Mouse (Mus musculus) liver, embryonic 16.5 days (tissue): ENCODE data around the gene Hspa12b. TPM values are rescaled to one million over a fixed set of nuclear protein-coding genes. Genes with fewer than 3 reads are reported as not detected.
"Not testable (repeated sequence)": the region's sequence is repeated elsewhere in the genome, so short reads cannot be mapped to it uniquely, and the experiment has no call there.

Source experiments
- ATAC-seq: fragments of 200-750 bp; cut with Nextera tagmentation; 2 replicates; pipeline ENCODE4 v1.8.0; 2017; ENCODE audit warnings: low read depth, mild to moderate bottlenecking, moderate number of reproducible peaks, moderate library complexity
- H3K27ac ChIP-seq: fragments of 300-500 bp; sonication (generic); 2 replicates; pipeline ENCODE4 v1.5.1; 2014; ENCODE audit warnings: mild to moderate bottlenecking, low read length
- H3K27me3 ChIP-seq: fragments of 300-500 bp; sonication (generic); 2 replicates; pipeline ENCODE4 v1.6.1; 2014; ENCODE audit warnings: low read depth, low read length, mixed read lengths; ENCODE audit not compliant: control insufficient read depth, insufficient read depth
- H3K36me3 ChIP-seq: fragments of 300-500 bp; sonication (generic); 2 replicates; pipeline ENCODE4 v1.6.1; 2014; ENCODE audit warnings: mild to moderate bottlenecking; ENCODE audit not compliant: control insufficient read depth, insufficient read depth
- H3K4me1 ChIP-seq: fragments of 300-500 bp; sonication (generic); 2 replicates; pipeline ENCODE4 v1.6.1; 2014; ENCODE audit warnings: low read depth, low read length, mixed read lengths; ENCODE audit not compliant: control insufficient read depth
- H3K4me2 ChIP-seq: fragments of 300-500 bp; sonication (generic); 2 replicates; pipeline ENCODE4 v1.6.1; 2014; ENCODE audit warnings: low read depth, low read length, mixed read lengths
- H3K4me3 ChIP-seq: fragments of 300-500 bp; sonication (generic); 2 replicates; pipeline ENCODE4 v1.5.1; 2014; ENCODE audit warnings: low read depth, mild to moderate bottlenecking, low read length
- H3K9ac ChIP-seq: fragments of 300-500 bp; sonication (generic); 2 replicates; pipeline ENCODE4 v1.6.1; 2014; ENCODE audit warnings: low read depth, low read length
- H3K9me3 ChIP-seq: fragments of 300-500 bp; sonication (generic); replicated peaks from 2 replicates; pipeline ENCODE4 v1.6.1; 2016; ENCODE audit warnings: low read length; ENCODE audit not compliant: control insufficient read depth
- WGBS: fragments of 180-500 bp; shearing (Covaris S2); extraction: QIAGEN DNeasy Blood & Tissue Kit; methylation state at CpG from one replicate; pipeline ENCODE4 v1.1.7; 2014; ENCODE audit not compliant: insufficient replicate concordance; 5-methylcytosine and 5-hydroxymethylcytosine counted together
- polyA plus RNA-seq: library from polyadenylated mRNA; unstranded; fragments of >200 nt; fragmentation: Nextera tagmentation; extraction: Ambion mirVana; gene quantifications from 2 replicates; pipeline ENCODE4 v1.2.1, GENCODE M21; 2015

Gene Hspa12b
- polyA plus RNA-seq, 1 experiment from 2014 or later = 2.0 TPM

DNA sequence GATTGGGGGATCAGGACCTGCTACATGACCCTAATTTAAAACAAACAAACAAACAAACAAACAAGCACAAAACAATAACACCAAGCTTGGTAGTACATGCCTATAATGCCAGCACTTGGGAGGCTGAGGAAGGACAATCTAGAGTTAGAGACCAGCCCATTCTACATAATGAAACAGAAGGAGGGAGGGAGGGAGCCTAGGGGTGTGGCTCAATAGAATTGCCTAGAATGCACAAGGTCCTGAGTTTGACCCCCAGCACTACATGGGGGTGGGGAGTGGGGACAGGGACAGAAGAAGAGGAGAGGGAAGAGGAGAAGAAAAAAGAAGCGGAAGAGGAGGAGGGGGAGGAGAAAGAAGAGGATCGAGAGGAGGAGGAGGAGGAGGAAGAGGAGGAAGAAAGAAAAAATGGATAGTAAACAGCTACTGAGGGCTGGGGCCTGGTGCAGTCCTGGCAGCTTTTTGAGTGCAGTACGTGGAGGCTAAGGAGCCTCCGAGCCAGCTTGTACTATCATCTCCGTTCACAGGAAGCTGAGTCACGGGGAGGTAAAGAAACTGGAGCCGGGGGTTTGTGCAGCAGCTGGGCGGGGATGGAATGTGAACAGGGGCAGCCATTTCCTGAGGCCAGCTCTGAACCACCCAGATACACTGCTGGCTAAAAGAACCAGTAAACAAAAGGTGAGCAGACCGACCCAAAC, 30.8 kb upstream of the Hspa12b start:
- peak overlapping the region; percentile 92 for H3K27ac ChIP-seq
- no peak overlapping the region for H3K4me3 ChIP-seq
- H3K27me3 ChIP-seq = no peaks in the 10 kb centered on the region
- H3K4me1 ChIP-seq = peaks cover 22% of the 10 kb centered on the region
- H3K4me2 ChIP-seq = peak overlapping the region; percentile 38
- H3K36me3 ChIP-seq = no peaks in the 10 kb centered on the region
- ATAC-seq = peak; percentile 97
- WGBS = 7% methylated on average over 9 of the region's 9 CpGs
- H3K9me3 ChIP-seq = no peaks in the 10 kb centered on the region
- H3K9ac ChIP-seq = peak overlapping the region; percentile 43

DNA sequence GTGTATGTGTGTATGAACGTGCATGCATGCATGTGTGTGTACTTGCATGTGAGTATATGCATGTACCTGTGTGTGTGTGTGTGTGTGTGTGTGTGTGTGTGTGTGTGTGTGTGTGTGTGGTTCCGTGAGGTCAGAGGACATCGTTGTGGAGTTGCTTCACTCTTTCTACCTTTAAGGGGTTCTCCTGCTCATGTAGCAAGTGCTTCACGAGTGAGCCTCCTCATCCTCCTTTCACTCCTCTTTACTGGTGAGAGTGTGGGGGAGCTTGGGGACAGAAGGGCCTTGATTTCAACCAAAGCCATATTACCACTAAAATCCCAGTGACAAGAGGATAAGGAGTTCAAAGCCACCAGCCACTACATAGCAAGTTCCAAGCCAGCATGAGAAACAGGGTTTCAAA, 30.0 kb upstream of the Hspa12b start:
- Histone ChIP-seq H3K27me3 (no peaks in the 10 kb centered on the region), H3K9me3 (no peaks in the 10 kb centered on the region), H3K9ac (0 out of 2 replicates have a peak overlapping the region, but pooled peaks have one; percentile 9), H3K4me1 (peaks cover 22% of the 10 kb centered on the region), H3K36me3 (no peaks in the 10 kb centered on the region), H3K4me3 (no peak overlapping the region), H3K4me2 (no peak overlapping the region), H3K27ac (peak overlapping the region; percentile 51)
- no peak for ATAC-seq
- 61% methylated on average over 4 of the region's 4 CpGs for WGBS

- Histone ChIP-seq H3K4me3 (no peak overlapping the region), H3K27ac (no peak overlapping the region), H3K9ac (no peak overlapping the region), H3K27me3 (no peaks in the 10 kb centered on the region), H3K4me1 (peaks cover 9% of the 10 kb centered on the region), H3K9me3 (no peaks in the 10 kb centered on the region), H3K36me3 (no peaks in the 10 kb centered on the region), H3K4me2 (no peak overlapping the region)
- ATAC-seq = no peak
- WGBS = 39% methylated on average over 3 of the region's 3 CpGs
These were observed 25.6 kb upstream of the Hspa12b start for GRCm38 (mm10) chr2:131101530-131101929.

DNA sequence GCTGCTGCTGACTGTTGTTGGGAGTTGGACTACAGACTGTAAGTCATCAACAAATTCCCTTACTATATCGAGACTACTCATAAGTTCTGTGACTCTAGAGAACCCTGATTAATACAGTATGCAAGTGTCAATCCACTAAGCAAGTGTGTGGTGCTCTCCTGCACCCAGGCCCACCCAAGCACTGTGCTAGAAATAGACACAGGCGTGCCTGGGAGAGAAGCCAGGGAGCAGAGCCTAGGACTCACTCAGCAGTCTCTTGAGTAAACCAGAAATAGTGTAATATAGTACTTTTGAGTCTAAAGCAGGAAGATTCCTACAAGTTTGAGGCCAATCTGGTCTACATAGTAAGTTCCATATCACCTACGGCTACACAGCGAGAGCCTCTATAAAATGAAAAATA, 23.1 kb upstream of the Hspa12b start:
- 66% methylated on average over 4 of the region's 4 CpGs for WGBS
- no peaks in the 10 kb centered on the region; the same call in 1 of the 2 replicates for H3K27me3 ChIP-seq
- no peak for ATAC-seq
- H3K4me3 ChIP-seq = no peak overlapping the region
- H3K4me2 ChIP-seq = no peak overlapping the region
- H3K27ac ChIP-seq = no peak overlapping the region
- no peaks in the 10 kb centered on the region for H3K9me3 ChIP-seq
- H3K36me3 ChIP-seq = no peaks in the 10 kb centered on the region
- H3K4me1 ChIP-seq = no peaks in the 10 kb centered on the region
- H3K9ac ChIP-seq = no peak overlapping the region

- H3K27me3 ChIP-seq, H3K27ac ChIP-seq, H3K4me2 ChIP-seq, H3K9me3 ChIP-seq, ATAC-seq, H3K4me3 ChIP-seq, H3K9ac ChIP-seq, H3K4me1 ChIP-seq, H3K36me3 ChIP-seq: not testable (repeated sequence)
- 47% methylated on average over 4 of the region's 4 CpGs for WGBS
These were observed 22.0 kb upstream of the Hspa12b start for GRCm38 (mm10) chr2:131105061-131105460.

DNA sequence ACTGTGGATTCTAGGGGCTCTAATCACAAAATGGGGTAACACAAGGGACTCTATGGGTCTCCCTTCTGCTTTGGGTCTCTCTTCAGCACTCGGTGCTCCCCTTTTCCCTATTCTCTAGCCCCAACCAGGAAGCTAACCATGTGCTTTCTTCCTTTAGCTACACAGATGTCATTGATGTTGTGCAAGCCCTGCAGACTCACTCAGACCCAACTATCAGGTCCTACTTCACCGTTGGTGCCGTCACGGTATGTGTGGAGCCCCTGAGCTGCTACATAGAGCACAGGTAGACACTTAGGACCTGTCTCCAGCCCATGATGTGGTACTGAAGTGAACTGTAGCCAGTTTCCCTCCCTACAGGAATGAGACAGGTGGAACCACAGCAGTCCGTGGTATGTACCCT, 21.1 kb upstream of the Hspa12b start:
- no peaks in the 10 kb centered on the region for H3K9me3 ChIP-seq
- no peak overlapping the region for H3K9ac ChIP-seq
- no peak for ATAC-seq
- H3K27ac ChIP-seq = no peak overlapping the region
- H3K4me2 ChIP-seq = no peak overlapping the region
- no peaks in the 10 kb centered on the region for H3K36me3 ChIP-seq
- WGBS = 59% methylated on average over 5 of the region's 5 CpGs
- no peak overlapping the region for H3K4me3 ChIP-seq
- H3K27me3 ChIP-seq = no peaks in the 10 kb centered on the region; the same call in 1 of the 2 replicates
- H3K4me1 ChIP-seq = no peaks in the 10 kb centered on the region

GRCm38 (mm10) chr2:131118968-131119574, 8.0 kb upstream of the Hspa12b start:
- Histone ChIP-seq H3K9ac (no peak overlapping the region), H3K36me3 (no peaks in the 10 kb centered on the region), H3K27me3 (no peaks in the 10 kb centered on the region), H3K4me3 (no peak overlapping the region), H3K4me1 (no peaks in the 10 kb centered on the region), H3K27ac (no peak overlapping the region), H3K9me3 (no peaks in the 10 kb centered on the region), H3K4me2 (no peak overlapping the region)
- 65% methylated on average over 2 of the region's 2 CpGs for WGBS
- ATAC-seq = no peak

- Histone ChIP-seq H3K4me3 (no peak overlapping the region), H3K4me1 (peaks cover 35% of the 10 kb centered on the region), H3K9me3 (no peaks in the 10 kb centered on the region), H3K9ac (no peak overlapping the region), H3K27ac (no peak overlapping the region), H3K36me3 (no peaks in the 10 kb centered on the region), H3K27me3 (no peaks in the 10 kb centered on the region; the same call in 1 of the 2 replicates), H3K4me2 (no peak overlapping the region)
- 21% methylated on average over 3 of the region's 3 CpGs for WGBS
- no peak for ATAC-seq
These were observed 2.9 kb upstream of the Hspa12b start for GRCm38 (mm10) chr2:131124166-131124565.

GRCm38 (mm10) chr2:131125157-131125963, 1.7 kb upstream of the Hspa12b start:
- H3K9me3 ChIP-seq = no peaks in the 10 kb centered on the region
- no peaks in the 10 kb centered on the region; the same call in 1 of the 2 replicates for H3K27me3 ChIP-seq
- H3K27ac ChIP-seq = no peak overlapping the region
- H3K4me1 ChIP-seq = peaks cover 45% of the 10 kb centered on the region
- H3K4me2 ChIP-seq = no peak overlapping the region
- H3K9ac ChIP-seq = no peak overlapping the region
- no peak overlapping the region for H3K4me3 ChIP-seq
- H3K36me3 ChIP-seq = no peaks in the 10 kb centered on the region
- ATAC-seq = no peak
- WGBS = 80% methylated on average over 9 of the region's 9 CpGs
